Mouse (Mus musculus): ENCODE measurements around the gene Rrnad1.

Rrnad1 gene

GRCm38 (mm10) chr3:87930078-87930795 lies at the start of gene Rrnad1, which contains the start of gene Isg20l2:
TSS of gene Rrnad1 (minus strand) at chr3:87930717.
TSS of gene Isg20l2 (plus strand) at chr3:87930314.
- peak; percentile 96 for DNase-seq (ENCODE audit: inconsistent ontology term)

- DNase-seq (ENCODE audit: inconsistent ontology term), result no peak
These were observed 49.6 kb upstream of the Rrnad1 start for GRCm38 (mm10) chr3:87980085-87980484.

GRCm38 (mm10) chr3:87979493-87979892 lies 49.0 kb upstream of the Rrnad1 start:
- DNase-seq (ENCODE audit: inconsistent ontology term), result no peak

GRCm38 (mm10) chr3:87974381-87974987 lies 44.0 kb upstream of the Rrnad1 start:
- DNase-seq (ENCODE audit: inconsistent ontology term), result peak; percentile 79

- no peak for DNase-seq (ENCODE audit: inconsistent ontology term)
These were observed 43.3 kb upstream of the Rrnad1 start for GRCm38 (mm10) chr3:87973593-87974380.

GRCm38 (mm10) chr3:87972776-87973175 lies 42.3 kb upstream of the Rrnad1 start:
- no peak for DNase-seq (ENCODE audit: inconsistent ontology term)

- no peak for DNase-seq (ENCODE audit: inconsistent ontology term)
These were observed 41.7 kb upstream of the Rrnad1 start for GRCm38 (mm10) chr3:87972203-87972664.

- DNase-seq (ENCODE audit: inconsistent ontology term), result peak; percentile 65
These were observed 41.1 kb upstream of the Rrnad1 start for GRCm38 (mm10) chr3:87971489-87972202.

GRCm38 (mm10) chr3:87970939-87971488 lies 40.5 kb upstream of the Rrnad1 start, which contains the start of gene Nes:
TSS of gene Nes (plus strand) at chr3:87971078.
- peak; percentile 93 for DNase-seq (ENCODE audit: inconsistent ontology term)

- DNase-seq (ENCODE audit: inconsistent ontology term), result peak; percentile 69
These were observed 39.8 kb upstream of the Rrnad1 start for GRCm38 (mm10) chr3:87970184-87970938.

GRCm38 (mm10) chr3:87960586-87961191 lies 30.2 kb upstream of the Rrnad1 start:
- DNase-seq (ENCODE audit: inconsistent ontology term), result peak; percentile 98

- no peak for DNase-seq (ENCODE audit: inconsistent ontology term)
These were observed 29.7 kb upstream of the Rrnad1 start for GRCm38 (mm10) chr3:87960191-87960585.

- no peak for DNase-seq (ENCODE audit: inconsistent ontology term)
These were observed 28.9 kb upstream of the Rrnad1 start for GRCm38 (mm10) chr3:87959371-87959770.

- no peak for DNase-seq (ENCODE audit: inconsistent ontology term)
These were observed 28.4 kb upstream of the Rrnad1 start for GRCm38 (mm10) chr3:87958967-87959366.

- no peak for DNase-seq (ENCODE audit: inconsistent ontology term)
These were observed 28.0 kb upstream of the Rrnad1 start for GRCm38 (mm10) chr3:87958476-87958875.

- no peak for DNase-seq (ENCODE audit: inconsistent ontology term)
These were observed 27.5 kb upstream of the Rrnad1 start for GRCm38 (mm10) chr3:87958056-87958455.

GRCm38 (mm10) chr3:87952440-87952839 lies 21.9 kb upstream of the Rrnad1 start:
- DNase-seq (ENCODE audit: inconsistent ontology term), result no peak

GRCm38 (mm10) chr3:87951946-87952345 lies 21.4 kb upstream of the Rrnad1 start:
- no peak for DNase-seq (ENCODE audit: inconsistent ontology term)

GRCm38 (mm10) chr3:87949955-87950515 lies 19.5 kb upstream of the Rrnad1 start:
- no peak for DNase-seq (ENCODE audit: inconsistent ontology term)
